Mouse (Mus musculus) telencephalon, adult 2 months (tissue): ENCODE measurements around the gene Marc2.

Source experiments
- DNase-seq: peaks from one replicate; pipeline ENCODE4 v3.0.0-alpha.2; 2011; ENCODE audit warnings: low read depth, low spot score

Gene Marc2

GRCm38 (mm10) chr1:184853922-184854321 is 7.7 kb upstream of the Marc2 start:
- DNase-seq: no peak

- no peak for DNase-seq
Observed at GRCm38 (mm10) chr1:184853339-184853738, 7.1 kb upstream of the Marc2 start.

GRCm38 (mm10) chr1:184851741-184852618 is 5.7 kb upstream of the Marc2 start:
- peak; percentile 77 for DNase-seq

- no peak for DNase-seq
Observed at GRCm38 (mm10) chr1:184851166-184851565, 4.9 kb upstream of the Marc2 start.

- no peak for DNase-seq
Observed at GRCm38 (mm10) chr1:184846973-184847372, 722 bp upstream of the Marc2 start.

- peak; percentile 81 for DNase-seq
Observed at GRCm38 (mm10) chr1:184845111-184846071, 860 bp downstream of the Marc2 start.

GRCm38 (mm10) chr1:184844326-184845066 is 1.8 kb downstream of the Marc2 start:
- DNase-seq: no peak

- no peak for DNase-seq
Observed at GRCm38 (mm10) chr1:184837649-184838048, 8.6 kb downstream of the Marc2 start.

- DNase-seq: no peak
Observed at GRCm38 (mm10) chr1:184836350-184836749, 9.9 kb downstream of the Marc2 start.

- DNase-seq: no peak
Observed at GRCm38 (mm10) chr1:184833499-184833898, 12.8 kb downstream of the Marc2 start.

GRCm38 (mm10) chr1:184832211-184832610 is 14.0 kb downstream of the Marc2 start:
- DNase-seq: no peak

GRCm38 (mm10) chr1:184829897-184830296 is 16.4 kb downstream of the Marc2 start:
- DNase-seq: no peak

GRCm38 (mm10) chr1:184827175-184827701 is 19.0 kb downstream of the Marc2 start:
- DNase-seq: no peak

- no peak for DNase-seq
Observed at GRCm38 (mm10) chr1:184825093-184825492, 21.2 kb downstream of the Marc2 start.

- DNase-seq: peak; percentile 62
Observed at GRCm38 (mm10) chr1:184824439-184824851, 21.8 kb downstream of the Marc2 start.

GRCm38 (mm10) chr1:184822678-184823077 is 23.6 kb downstream of the Marc2 start:
- no peak for DNase-seq

- no peak for DNase-seq
Observed at GRCm38 (mm10) chr1:184817768-184818167, 28.5 kb downstream of the Marc2 start.

GRCm38 (mm10) chr1:184811716-184812250 is 34.5 kb downstream of the Marc2 start:
- no peak for DNase-seq

GRCm38 (mm10) chr1:184810780-184811575 is 35.3 kb downstream of the Marc2 start, which contains the start of gene Marc1:
TSS of gene Marc1 (minus strand) at chr1:184811313.
- no peak for DNase-seq

GRCm38 (mm10) chr1:184809578-184810001 is 36.7 kb downstream of the Marc2 start:
- no peak for DNase-seq
